Comparison of ENCODE assay signal across 8 mouse cellular contexts in genomic region chr9:108280071-108280828, GRCm38 (mm10). TPM values are rescaled to one million over a fixed set of nuclear protein-coding genes. Genes with fewer than 3 reads are reported as not detected.
DNase-seq lines count a peak whose midpoint lies in the region; ATAC-seq lines count a peak whose summit lies in the region.

No protein-coding gene starts in this region.

- no peaks in the 10 kb centered on the region for H3K4me1 ChIP-seq in stomach, embryonic 15.5 days
- no peaks in the 10 kb centered on the region for H3K4me1 ChIP-seq in forebrain, embryonic 13.5 days

- H3K27ac ChIP-seq in stomach, embryonic 15.5 days = peak overlapping the region; percentile 17
- no peak overlapping the region for H3K27ac ChIP-seq in forebrain, embryonic 13.5 days

- peak; percentile 53 for DNase-seq in urinary bladder, postnatal 25 days (ENCODE audit: low spot score)
- DNase-seq in urinary bladder, postnatal 10 days (ENCODE audit: low spot score) = no peak
- peak; percentile 95 for DNase-seq in heart, adult 9 months (ENCODE audit: low spot score in 2 of 2)
- peak; percentile 88 for DNase-seq in kidney, postnatal 10 days
- no peak for DNase-seq in right cerebral cortex, postnatal 36 days (ENCODE audit: low spot score in 2 of 2)
- DNase-seq in layer of hippocampus, adult 11-12 months (ENCODE audit: low spot score) = no peak

- no peaks in the 10 kb centered on the region for H3K9me3 ChIP-seq in stomach, embryonic 15.5 days
- H3K9me3 ChIP-seq in forebrain, embryonic 13.5 days (replicated peaks) = no peaks in the 10 kb centered on the region

- H3K4me2 ChIP-seq in stomach, embryonic 15.5 days = 0 out of 2 replicates have a peak overlapping the region, but pooled peaks have one; percentile 12
- no peak overlapping the region for H3K4me2 ChIP-seq in forebrain, embryonic 13.5 days

- H3K9ac ChIP-seq in stomach, embryonic 15.5 days = no peak overlapping the region
- no peak overlapping the region for H3K9ac ChIP-seq in forebrain, embryonic 13.5 days

- no peak overlapping the region for H3K4me3 ChIP-seq in stomach, embryonic 15.5 days (replicated peaks)
- no peak overlapping the region for H3K4me3 ChIP-seq in forebrain, embryonic 13.5 days

- H3K27me3 ChIP-seq in stomach, embryonic 15.5 days (replicated peaks) = no peaks in the 10 kb centered on the region
- no peaks in the 10 kb centered on the region for H3K27me3 ChIP-seq in forebrain, embryonic 13.5 days

- WGBS in stomach, embryonic 15.5 days = 29% methylated on average over 8 of the region's 8 CpGs
- 50% methylated on average over 8 of the region's 8 CpGs for WGBS in forebrain, embryonic 13.5 days

- H3K36me3 ChIP-seq in stomach, embryonic 15.5 days = no peaks in the 10 kb centered on the region
- H3K36me3 ChIP-seq in forebrain, embryonic 13.5 days (ENCODE audit: poor library complexity, severe bottlenecking) = no peaks in the 10 kb centered on the region

- ATAC-seq in stomach, embryonic 15.5 days (ENCODE audit: insufficient read depth, low FRiP score, low read depth) = peak; percentile 72
- ATAC-seq in forebrain, embryonic 13.5 days = no peak

RNA-seq across cellular contexts. Expression of gene Nicn1, which starts 10.0 kb away (rescaled TPM):
- polyA plus RNA-seq in stomach, embryonic 15.5 days (2015; fragmentation: Nextera tagmentation; extraction: Ambion mirVana) = 27.6 and 31.2 TPM in 2 replicates
- 94.9 and 95.4 TPM in 2 replicates for polyA plus RNA-seq in forebrain, embryonic 13.5 days (2015; fragmentation: Nextera tagmentation; extraction: Ambion mirVana)

RNA-seq across cellular contexts. Expression of gene Amt, which starts 16.4 kb away (rescaled TPM):
- polyA plus RNA-seq in stomach, embryonic 15.5 days (2015; fragmentation: Nextera tagmentation; extraction: Ambion mirVana) = 21.8 and 22.3 TPM in 2 replicates
- polyA plus RNA-seq in forebrain, embryonic 13.5 days (2015; fragmentation: Nextera tagmentation; extraction: Ambion mirVana) = 25.3 and 26.7 TPM in 2 replicates

RNA-seq across cellular contexts. Expression of gene Dag1, which starts 16.5 kb away (rescaled TPM):
- 74.7 and 90.6 TPM in 2 replicates for polyA plus RNA-seq in stomach, embryonic 15.5 days (2015; fragmentation: Nextera tagmentation; extraction: Ambion mirVana)
- 40.8 and 45.4 TPM in 2 replicates for polyA plus RNA-seq in forebrain, embryonic 13.5 days (2015; fragmentation: Nextera tagmentation; extraction: Ambion mirVana)

RNA-seq across cellular contexts. Expression of gene Rhoa, which starts 25.7 kb away (rescaled TPM):
- polyA plus RNA-seq in stomach, embryonic 15.5 days (2015; fragmentation: Nextera tagmentation; extraction: Ambion mirVana) = 452 and 455 TPM in 2 replicates
- 317 and 330 TPM in 2 replicates for polyA plus RNA-seq in forebrain, embryonic 13.5 days (2015; fragmentation: Nextera tagmentation; extraction: Ambion mirVana)

RNA-seq across cellular contexts. Expression of gene Tcta, which starts 25.7 kb away (rescaled TPM):
- polyA plus RNA-seq in stomach, embryonic 15.5 days (2015; fragmentation: Nextera tagmentation; extraction: Ambion mirVana) = 40.0 and 42.1 TPM in 2 replicates
- 30.9 and 38.1 TPM in 2 replicates for polyA plus RNA-seq in forebrain, embryonic 13.5 days (2015; fragmentation: Nextera tagmentation; extraction: Ambion mirVana)

Comparison
In these comparisons a context has a peak if more than half of its experiments do, and no peak if none do; other contexts are left out.
1. DNase-seq: peak in urinary bladder, postnatal 25 days (single experiment), heart, adult 9 months (2 of 2) and kidney, postnatal 10 days (single experiment); none in urinary bladder, postnatal 10 days (single experiment), right cerebral cortex, postnatal 36 days (0 of 2) and layer of hippocampus, adult 11-12 months (single experiment).